Mouse (Mus musculus) left cerebral cortex, postnatal 10 days (tissue): Measurements from ENCODE around the gene Gse1. TPM values are rescaled to one million over a fixed set of nuclear protein-coding genes. Genes with fewer than 3 reads are reported as not detected.

Experiments
- DNase-seq, 2 experiments: peaks; one replicate each; pipeline ENCODE4 v3.0.0; 2021 to 2022; ENCODE audit warnings: low spot score in 2 of 2, mixed read lengths in 1 of 2; ENCODE audit errors: extremely low spot score in 1 of 2
- intact Hi-C: fragments of 180-260 bp; cut with DNase I; formaldehyde crosslinking; loops from one replicate; pipeline ENCODE4 v1.15.1; 2025
- total RNA-seq, 2 experiments: library from RNA; stranded (reverse); gene quantifications; 2 replicates each; pipeline ENCODE4 v1.2.3; 2021

The Gse1 gene
- total RNA-seq, 2 experiments from 2014 or later, result 41.7 to 45.3 TPM

DNA sequence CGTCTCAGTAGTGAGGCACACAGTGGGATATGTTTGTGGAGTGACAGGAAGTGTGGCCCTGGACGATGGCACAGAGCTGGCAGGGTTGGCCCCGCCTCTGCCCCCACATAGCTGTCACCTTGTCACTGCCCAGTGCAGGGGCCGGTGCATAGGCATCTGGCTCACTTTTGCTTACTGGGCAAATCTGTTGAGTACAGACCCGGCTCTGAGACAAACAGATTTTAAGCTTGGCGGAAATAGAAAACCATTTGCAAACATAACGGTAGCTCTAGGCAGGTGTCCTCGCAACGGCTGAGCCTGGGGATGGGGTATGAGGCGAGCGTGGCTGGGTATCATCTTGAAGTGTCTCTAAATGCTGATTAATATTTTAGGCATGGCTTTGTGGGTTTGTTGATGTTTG, 79.3 kb downstream of the Gse1 start:
- no peak for DNase-seq
- intact Hi-C loops, result loop anchor here (5.0 kb wide), 1 partner anchor 230 kb away; no protein-coding TSS in a partner anchor

DNA sequence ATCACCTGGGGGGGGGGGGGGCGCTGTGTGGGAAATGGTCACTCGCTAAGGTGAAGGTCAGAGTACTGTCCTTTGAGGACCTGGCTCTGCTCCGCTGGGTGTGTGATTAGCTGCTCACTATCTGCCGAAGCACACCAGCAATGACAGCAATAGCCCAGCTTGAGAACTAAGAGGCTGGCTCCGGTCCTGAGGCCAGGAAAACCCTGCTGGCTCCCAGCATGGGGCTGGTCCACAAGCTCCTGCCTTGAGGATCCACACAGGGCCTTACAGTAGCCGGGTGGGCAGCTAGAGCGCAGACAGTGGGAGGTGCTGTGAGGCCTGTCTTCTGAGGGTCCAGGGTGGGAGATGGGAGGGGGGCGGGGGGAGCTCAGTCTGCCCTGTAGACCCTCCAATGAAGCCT, 79.9 kb downstream of the Gse1 start:
- DNase-seq, result no peak

DNA sequence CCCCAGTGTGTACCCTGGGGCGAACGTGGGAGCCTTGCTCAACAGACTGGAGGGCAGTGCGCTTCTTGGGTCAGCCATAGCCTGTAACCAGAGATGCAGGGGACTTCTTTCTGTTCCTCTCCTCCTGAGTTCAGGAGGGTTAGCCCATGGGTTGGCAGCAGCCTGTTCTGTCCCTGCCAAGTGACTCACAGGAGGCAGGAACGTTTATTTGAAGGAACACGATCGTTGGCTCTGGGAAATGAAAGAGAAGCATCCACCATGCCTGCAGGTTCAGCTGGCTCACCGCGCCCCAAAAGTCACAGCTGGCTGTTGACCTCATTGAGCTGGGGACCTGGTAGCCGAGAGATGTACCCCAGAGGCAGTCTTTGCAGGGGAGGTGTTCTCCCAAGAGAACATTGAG, 80.3 kb downstream of the Gse1 start:
- DNase-seq, result no peak
- intact Hi-C loops, result loop anchor here (5.0 kb wide), 1 partner anchor 229 kb away; no protein-coding TSS in a partner anchor

More for the DNA sequence above, 79.9 kb downstream of the Gse1 start:
- intact Hi-C loops, result loop anchor here (5.0 kb wide), 1 partner anchor 229 kb away; no protein-coding TSS in a partner anchor

GRCm38 (mm10) chr8:120309326-120309725, 81.1 kb downstream of the Gse1 start:
- peak; percentile 66 to 67 for DNase-seq
- intact Hi-C loops, result loop anchor here (5.0 kb wide), 1 partner anchor 228 kb away; no protein-coding TSS in a partner anchor

- intact Hi-C loops, result no loop called here
Measured at GRCm38 (mm10) chr8:120310063-120310462, 81.8 kb downstream of the Gse1 start.

DNA sequence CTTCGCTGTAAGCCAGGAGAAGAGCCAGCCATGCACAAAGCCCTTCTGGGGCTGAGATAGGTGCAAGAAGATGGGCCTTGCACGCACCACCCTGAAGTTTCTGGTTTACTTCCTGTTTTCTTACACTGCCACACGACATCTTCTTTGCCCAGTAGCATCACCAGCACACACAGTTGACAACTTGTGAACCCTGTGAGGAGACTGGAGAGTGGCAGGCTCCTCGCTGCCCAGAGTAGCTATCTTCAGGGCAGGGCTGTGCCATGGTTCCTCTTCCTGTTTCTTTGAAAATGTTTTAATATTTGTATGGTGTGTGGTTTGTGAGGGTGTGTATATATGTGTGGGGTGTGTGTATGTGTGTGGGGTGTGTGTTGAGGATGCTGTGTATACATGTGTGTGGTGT, 84.2 kb downstream of the Gse1 start:
- intact Hi-C loops, result no loop called here
- no peak for DNase-seq

More at GRCm38 (mm10) chr8:120310063-120310462, 81.8 kb downstream of the Gse1 start:
- DNase-seq, result no peak

DNA sequence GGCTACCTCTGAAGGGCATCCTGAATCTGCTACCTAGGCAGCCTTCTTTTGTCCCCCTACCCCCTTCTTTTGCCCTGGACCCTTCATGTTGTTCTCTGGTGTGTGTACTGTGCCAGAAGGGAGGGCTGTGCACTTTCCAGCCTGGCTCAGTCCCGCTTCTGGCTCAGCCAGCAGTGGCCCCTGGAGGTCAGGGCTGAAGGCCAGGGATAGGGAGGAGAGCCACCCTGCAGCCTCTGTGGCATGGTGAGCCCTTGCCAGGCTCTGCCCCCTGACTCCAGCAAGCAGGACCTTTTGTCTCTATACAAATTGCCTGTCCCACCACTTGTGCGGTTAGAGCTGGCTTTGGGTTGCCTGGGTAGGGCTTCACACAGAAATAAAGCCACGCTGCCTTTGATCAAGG, 85.4 kb downstream of the Gse1 start:
- no peak for DNase-seq
- intact Hi-C loops, result no loop called here

DNA sequence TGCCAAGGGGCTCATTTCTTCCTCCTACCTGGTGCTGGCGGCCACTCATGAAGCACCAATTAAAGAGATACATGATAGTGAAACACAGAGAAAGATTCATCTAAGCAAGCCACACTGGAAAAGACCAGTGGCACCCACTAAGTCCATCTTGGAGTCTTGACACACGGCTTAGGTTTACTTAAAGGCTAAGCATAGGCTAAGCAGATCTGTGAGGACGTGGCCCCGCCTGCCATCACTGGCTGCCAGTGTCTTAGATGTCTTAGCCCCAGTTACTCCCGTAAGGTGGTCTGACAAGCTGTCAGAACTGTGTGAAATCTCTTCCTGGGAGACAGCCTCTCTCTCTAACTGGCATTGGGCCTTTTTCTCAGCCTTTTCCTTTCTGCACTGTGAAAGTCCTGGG, 86.7 kb downstream of the Gse1 start:
- DNase-seq, result no peak
- intact Hi-C loops, result loop anchor here (5.0 kb wide), 1 partner anchor 33 kb away; no protein-coding TSS in a partner anchor

- intact Hi-C loops, result loop anchor here (5.0 kb wide), 1 partner anchor 33 kb away; no protein-coding TSS in a partner anchor
- DNase-seq, result no peak
Measured at GRCm38 (mm10) chr8:120315644-120316043, 87.4 kb downstream of the Gse1 start.

- DNase-seq, result no peak
- intact Hi-C loops, result loop anchor here (5.0 kb wide), 1 partner anchor 34 kb away; no protein-coding TSS in a partner anchor
Measured at GRCm38 (mm10) chr8:120316707-120317106, 88.5 kb downstream of the Gse1 start.

- intact Hi-C loops, result loop anchor here (5.0 kb wide), 1 partner anchor 35 kb away; no protein-coding TSS in a partner anchor
- peak in 1 of 2 experiments; percentile 63 for DNase-seq
Measured at GRCm38 (mm10) chr8:120317118-120317824, 89.0 kb downstream of the Gse1 start.

GRCm38 (mm10) chr8:120318476-120318991, 90.3 kb downstream of the Gse1 start:
- intact Hi-C loops, result loop anchor here (5.0 kb wide), 1 partner anchor 36 kb away; no protein-coding TSS in a partner anchor
- no peak for DNase-seq

GRCm38 (mm10) chr8:120319449-120319848, 91.2 kb downstream of the Gse1 start:
- DNase-seq, result peak in 1 of 2 experiments; percentile 80
- intact Hi-C loops, result loop anchor here (5.0 kb wide), 1 partner anchor 37 kb away; no protein-coding TSS in a partner anchor

GRCm38 (mm10) chr8:120320146-120320545, 91.9 kb downstream of the Gse1 start:
- DNase-seq, result no peak

GRCm38 (mm10) chr8:120321724-120322123, 93.5 kb downstream of the Gse1 start:
- intact Hi-C loops, result no loop called here
- DNase-seq, result no peak

More at GRCm38 (mm10) chr8:120320146-120320545, 91.9 kb downstream of the Gse1 start:
- intact Hi-C loops, result no loop called here

- intact Hi-C loops, result no loop called here
- peak in 1 of 2 experiments; percentile 79 for DNase-seq
Measured at GRCm38 (mm10) chr8:120322956-120323448, 94.7 kb downstream of the Gse1 start.

- peak in 1 of 2 experiments; percentile 70 for DNase-seq
- intact Hi-C loops, result no loop called here
Measured at GRCm38 (mm10) chr8:120324555-120324954, 96.3 kb downstream of the Gse1 start.

- no peak for DNase-seq
- intact Hi-C loops, result no loop called here
Measured at GRCm38 (mm10) chr8:120325172-120325767, 97.0 kb downstream of the Gse1 start.

DNA sequence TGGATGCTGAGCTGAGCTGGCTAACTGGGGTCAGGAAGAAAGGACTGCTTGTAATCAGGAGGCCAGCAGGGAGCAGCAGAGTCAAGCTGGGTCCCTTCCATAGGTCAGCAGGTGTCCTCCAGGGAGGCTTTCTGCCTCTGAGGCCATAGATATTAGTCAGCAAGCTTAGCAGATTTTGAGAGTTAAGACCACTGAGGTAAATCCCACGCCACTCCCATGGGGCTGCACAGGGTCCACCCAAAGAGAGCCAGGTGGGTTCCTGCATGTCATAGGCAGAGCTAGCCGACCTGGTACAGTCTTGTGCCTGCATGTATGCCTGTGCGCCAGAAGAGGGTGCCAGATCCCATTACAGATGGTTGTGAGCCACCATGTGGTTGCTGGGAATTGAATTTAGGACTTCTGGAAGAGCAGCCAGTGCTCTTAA, 98.9 kb downstream of the Gse1 start:
- no peak for DNase-seq
- intact Hi-C loops, result no loop called here
